Mouse (Mus musculus) forebrain, embryonic 12.5 days (tissue): Measurements from ENCODE around the gene Reg1. TPM values are rescaled to one million over a fixed set of nuclear protein-coding genes. Genes with fewer than 3 reads are reported as not detected.

ENCODE experiments used
- ATAC-seq: fragments of 200-750 bp; cut with Nextera tagmentation; 2 replicates; pipeline ENCODE4 v1.8.0; 2017; ENCODE audit warnings: moderate TSS enrichment; ENCODE audit not compliant: low FRiP score
- H3K27ac ChIP-seq: fragments of 300-500 bp; sonication (generic); 2 replicates; pipeline ENCODE4 v1.5.1; 2016; ENCODE audit warnings: mild to moderate bottlenecking
- H3K27me3 ChIP-seq: fragments of 300-500 bp; sonication (generic); 2 replicates; pipeline ENCODE4 v1.6.1; 2016; ENCODE audit warnings: mild to moderate bottlenecking
- H3K36me3 ChIP-seq: fragments of 300-500 bp; sonication (generic); replicated peaks from 2 replicates; pipeline ENCODE4 v1.6.1; 2016; ENCODE audit warnings: mild to moderate bottlenecking
- H3K4me1 ChIP-seq: fragments of 300-500 bp; sonication (generic); 2 replicates; pipeline ENCODE4 v1.6.1; 2016
- H3K4me2 ChIP-seq: fragments of 300-500 bp; sonication (generic); 2 replicates; pipeline ENCODE4 v1.6.1; 2016; ENCODE audit warnings: mild to moderate bottlenecking, moderate library complexity
- H3K4me3 ChIP-seq: fragments of 300-500 bp; sonication (generic); replicated peaks from 2 replicates; pipeline ENCODE4 v1.5.1; 2016; ENCODE audit warnings: mild to moderate bottlenecking
- H3K9ac ChIP-seq: fragments of 300-500 bp; sonication (generic); 2 replicates; pipeline ENCODE4 v1.6.1; 2016; ENCODE audit warnings: mild to moderate bottlenecking
- H3K9me3 ChIP-seq: fragments of 300-500 bp; sonication (generic); 2 replicates; pipeline ENCODE4 v1.6.1; 2016
- WGBS: fragments of 180-500 bp; shearing (Covaris S2); methylation state at CpG from one replicate; pipeline ENCODE4 v1.1.7; 2016; 5-methylcytosine and 5-hydroxymethylcytosine counted together
- polyA plus RNA-seq: library from polyadenylated mRNA; unstranded; fragments of >200 nt; fragmentation: Nextera tagmentation; extraction: Ambion mirVana; gene quantifications from 2 replicates; pipeline ENCODE4 v1.2.1, GENCODE M21; 2016

The Reg1 gene
- polyA plus RNA-seq, 1 experiment from 2014 or later = not detected

GRCm38 (mm10) chr6:78469287-78469686 is 46.8 kb downstream of the Reg1 start:
- no peak overlapping the region for H3K4me2 ChIP-seq
- 89% methylated on average over 3 of the region's 3 CpGs for WGBS
- no peaks in the 10 kb centered on the region for H3K27me3 ChIP-seq
- H3K4me3 ChIP-seq = no peak overlapping the region
- H3K9ac ChIP-seq = no peak overlapping the region
- H3K4me1 ChIP-seq = no peaks in the 10 kb centered on the region
- H3K27ac ChIP-seq = no peak overlapping the region
- no peak for ATAC-seq
- H3K9me3 ChIP-seq = no peaks in the 10 kb centered on the region
- H3K36me3 ChIP-seq = no peaks in the 10 kb centered on the region

Other genes starting within 250 kb of the Reg1 start
- gene Reg3b, start 52.1 kb upstream of the Reg1 start, polyA plus RNA-seq = not detected in 2 replicates
- gene Reg3d, start 43.8 kb upstream of the Reg1 start, polyA plus RNA-seq = not detected in 2 replicates
- not detected in 2 replicates for gene Reg3a, start 42.0 kb upstream of the Reg1 start, polyA plus RNA-seq
- gene Reg2, start 27.1 kb upstream of the Reg1 start, polyA plus RNA-seq = not detected in 2 replicates
- gene Reg3g, start 46.2 kb downstream of the Reg1 start, polyA plus RNA-seq = not detected in 2 replicates